Mouse (Mus musculus) erythroblast, embryonic 14.5 days (primary cell): Measurements from ENCODE around the gene Kcns1. TPM values are rescaled to one million over a fixed set of nuclear protein-coding genes. Genes with fewer than 3 reads are reported as not detected.

ENCODE experiments used
- H3K27me3 ChIP-seq: 2 replicates; pipeline ENCODE4 v1.6.1; 2012; ENCODE audit warnings: inconsistent platforms; ENCODE audit not compliant: control insufficient read depth
- H3K36me3 ChIP-seq: 2 replicates; pipeline ENCODE4 v1.6.1; 2012; ENCODE audit warnings: mild to moderate bottlenecking, inconsistent platforms; ENCODE audit not compliant: control insufficient read depth
- H3K4me1 ChIP-seq: 2 replicates; pipeline ENCODE4 v1.6.1; 2012; ENCODE audit warnings: inconsistent platforms; ENCODE audit not compliant: control insufficient read depth
- H3K4me3 ChIP-seq: replicated peaks from 2 replicates; pipeline ENCODE3; 2012; ENCODE audit warnings: moderate library complexity, mild to moderate bottlenecking, inconsistent platforms
- H3K9me3 ChIP-seq: 2 replicates; pipeline ENCODE4 v1.6.1; 2012; ENCODE audit warnings: low read length, inconsistent platforms, mixed read lengths; ENCODE audit not compliant: control insufficient read depth
- GATA1 ChIP-seq: IDR thresholded peaks from 2 replicates; pipeline ENCODE4 v1.6.1; 2012; ENCODE audit warnings: low read length, inconsistent platforms, mixed read lengths
- TAL1 ChIP-seq: IDR thresholded peaks from 3 replicates; pipeline ENCODE4 v1.6.1; 2012; ENCODE audit warnings: low read length, inconsistent platforms, mixed read lengths
- polyA plus RNA-seq: library from polyadenylated mRNA; stranded (reverse); fragments of >175 nt; gene quantifications from 2 replicates; pipeline ENCODE4 v1.2.3, GENCODE M21; 2012

Gene Kcns1
- polyA plus RNA-seq, 1 experiment = not detected

DNA sequence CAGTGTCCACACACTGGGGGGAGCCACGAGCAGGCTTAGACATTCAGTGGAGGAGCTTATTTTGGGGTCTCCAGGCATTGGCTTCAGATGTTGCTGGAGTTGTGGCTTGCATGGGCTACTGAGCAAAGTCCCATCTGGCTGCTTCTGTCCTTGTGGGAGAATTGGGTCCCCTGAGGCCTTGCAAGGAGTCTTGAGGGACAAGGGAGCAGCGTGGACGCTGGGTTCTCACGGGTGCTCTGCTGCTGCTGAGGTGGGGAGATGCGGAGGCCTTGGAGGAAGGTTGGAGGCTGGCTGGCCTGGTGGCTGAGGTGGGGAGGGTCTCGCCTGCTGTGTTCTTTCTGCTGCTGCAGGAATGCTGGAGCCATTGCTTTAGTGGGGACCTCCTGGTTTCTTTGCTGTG is 56.9 kb downstream of the Kcns1 start:
- Histone ChIP-seq H3K4me3 (no peak overlapping the region), H3K36me3 (peaks cover 44% of the 10 kb centered on the region), H3K9me3 (no peaks in the 10 kb centered on the region), H3K27me3 (no peaks in the 10 kb centered on the region), H3K4me1 (no peaks in the 10 kb centered on the region)
- no peak for TF ChIP-seq TAL1
- TF ChIP-seq GATA1 = no peak

Other genes with a start within 250 kb of the Kcns1 start
- 3.1 and 3.7 TPM in 2 replicates for gene Ywhab, start 176.2 kb downstream of the Kcns1 start, polyA plus RNA-seq
- gene Pabpc1l, start 145.7 kb downstream of the Kcns1 start, polyA plus RNA-seq = 0.02 and 0.09 TPM in 2 replicates
- gene Stk4, start 100.8 kb downstream of the Kcns1 start, polyA plus RNA-seq = 0.71 and 1.0 TPM in 2 replicates
- gene Tomm34, start 99.9 kb downstream of the Kcns1 start, polyA plus RNA-seq = 0.39 and 0.73 TPM in 2 replicates
- gene Wfdc5, start 11.6 kb upstream of the Kcns1 start, polyA plus RNA-seq = not detected in 2 replicates
- gene Wfdc12, start 19.5 kb upstream of the Kcns1 start, polyA plus RNA-seq = not detected in 2 replicates
- gene Wfdc15a, start 29.0 kb upstream of the Kcns1 start, polyA plus RNA-seq = not detected in 2 replicates
- not detected in 2 replicates for gene Wfdc15b, start 50.5 kb upstream of the Kcns1 start, polyA plus RNA-seq
- gene Svs2, start 67.4 kb upstream of the Kcns1 start, polyA plus RNA-seq = not detected in 2 replicates
- not detected in 2 replicates for gene Svs3b, start 85.5 kb upstream of the Kcns1 start, polyA plus RNA-seq
- not detected in 2 replicates for gene Svs4, start 107.3 kb upstream of the Kcns1 start, polyA plus RNA-seq
- not detected in 2 replicates for gene Svs3a, start 118.2 kb upstream of the Kcns1 start, polyA plus RNA-seq
- not detected in 2 replicates for gene Svs6, start 145.6 kb upstream of the Kcns1 start, polyA plus RNA-seq
- not detected in 2 replicates for gene Svs5, start 161.6 kb upstream of the Kcns1 start, polyA plus RNA-seq
- not detected in 2 replicates for gene Slpi, start 218.0 kb upstream of the Kcns1 start, polyA plus RNA-seq
- gene Rbpjl, start 232.0 kb upstream of the Kcns1 start, polyA plus RNA-seq = 0.06 TPM in 1 of 2 replicates, not detected in the other
- not detected in 2 replicates for gene Matn4, start 234.0 kb upstream of the Kcns1 start, polyA plus RNA-seq